Mouse (Mus musculus): ENCODE results near the gene Sgms1. TPM values are rescaled to one million over a fixed set of nuclear protein-coding genes. Genes with fewer than 3 reads are reported as not detected.

Sgms1 gene
- polyA plus RNA-seq, 1 experiment: 40.7 TPM

DNA sequence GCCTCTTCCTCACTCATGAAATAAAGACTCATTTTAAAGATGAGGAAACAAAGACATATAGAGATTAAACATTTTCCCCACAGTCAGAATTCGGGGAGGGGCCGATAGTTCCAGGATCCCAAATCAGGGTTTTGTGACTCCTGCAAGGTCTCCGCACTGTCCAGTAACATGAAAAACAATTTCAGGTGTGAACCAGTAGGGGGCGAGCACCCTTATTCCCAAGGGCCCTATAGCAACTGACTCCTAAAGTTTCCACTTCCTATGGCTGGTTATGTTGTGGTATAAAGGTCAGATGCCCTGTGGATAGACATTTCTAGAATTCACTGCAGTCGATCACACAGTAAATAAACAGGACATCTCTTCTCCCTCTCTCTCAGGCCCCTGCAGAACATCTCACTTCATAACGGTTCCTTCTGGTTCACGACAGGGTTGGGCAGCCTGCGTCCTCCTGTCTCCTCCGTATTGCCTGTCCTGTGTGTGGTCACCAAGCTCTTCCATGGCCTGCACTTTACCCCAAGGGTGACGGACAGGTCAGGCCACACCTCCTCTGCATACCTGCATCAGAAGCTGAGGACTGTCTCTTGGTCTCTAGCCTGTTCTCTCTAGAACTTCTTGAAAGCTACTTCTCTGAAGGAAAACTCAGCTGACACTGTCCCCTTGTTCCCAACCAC is 262.2 kb downstream of the Sgms1 start:
- 72% methylated on average over 10 of the region's 10 CpGs for WGBS
- Histone ChIP-seq H3K4me3 (ENCODE audit: insufficient read depth, low read depth, low read length) (no peak overlapping the region), H3K27ac (ENCODE audit: insufficient read depth, low read depth, low read length) (no peak overlapping the region), H3K36me3 (ENCODE audit: control insufficient read depth, insufficient read depth, low read length) (peaks cover 1% of the 10 kb centered on the region; the same call in 1 of the 2 replicates), H3K4me1 (ENCODE audit: control insufficient read depth, insufficient read depth, low read length) (no peaks in the 10 kb centered on the region), H3K27me3 (replicated peaks; ENCODE audit: control insufficient read depth, insufficient read depth, low read length) (no peaks in the 10 kb centered on the region)
- TF ChIP-seq CTCF (conservative IDR thresholded peaks at IDR 0.05; ENCODE audit: insufficient read depth, insufficient read length, low read depth, low read length) (peak; percentile 50), POLR2A (IDR thresholded peaks at IDR 0.05; ENCODE audit: low read depth, low read length) (no peak)
- peak; percentile 33 for DNase-seq

DNA sequence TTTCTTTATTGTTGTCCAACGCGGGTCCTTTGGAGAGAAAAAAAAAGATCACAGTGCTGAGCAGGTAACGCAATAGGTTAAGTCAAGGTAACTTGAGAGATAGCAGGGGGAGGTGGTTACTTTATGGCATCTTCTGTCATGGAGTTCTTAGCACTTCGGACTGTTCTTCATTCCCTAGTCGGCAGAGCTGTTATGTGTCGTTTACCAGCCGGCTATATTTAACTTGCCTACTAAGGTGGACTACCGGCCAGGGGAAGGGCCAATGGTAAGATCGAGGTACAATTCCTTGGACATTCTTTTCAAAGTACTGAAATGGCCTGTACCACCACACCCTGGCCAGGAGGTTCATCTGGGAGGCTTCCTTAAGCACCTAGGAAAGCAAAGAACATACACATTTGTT is 265.4 kb downstream of the Sgms1 start:
- Histone ChIP-seq H3K27ac (ENCODE audit: insufficient read depth, low read depth, low read length) (no peak overlapping the region), H3K4me3 (ENCODE audit: insufficient read depth, low read depth, low read length) (no peak overlapping the region), H3K27me3 (replicated peaks; ENCODE audit: control insufficient read depth, insufficient read depth, low read length) (no peaks in the 10 kb centered on the region), H3K4me1 (ENCODE audit: control insufficient read depth, insufficient read depth, low read length) (no peaks in the 10 kb centered on the region), H3K36me3 (ENCODE audit: control insufficient read depth, insufficient read depth, low read length) (peaks cover 3% of the 10 kb centered on the region; the same call in 1 of the 2 replicates)
- no peak for DNase-seq
- TF ChIP-seq CTCF (conservative IDR thresholded peaks at IDR 0.05; ENCODE audit: insufficient read depth, insufficient read length, low read depth, low read length) (no peak), POLR2A (IDR thresholded peaks at IDR 0.05; ENCODE audit: low read depth, low read length) (no peak)
- 70% methylated on average over 9 of the region's 9 CpGs for WGBS

DNA sequence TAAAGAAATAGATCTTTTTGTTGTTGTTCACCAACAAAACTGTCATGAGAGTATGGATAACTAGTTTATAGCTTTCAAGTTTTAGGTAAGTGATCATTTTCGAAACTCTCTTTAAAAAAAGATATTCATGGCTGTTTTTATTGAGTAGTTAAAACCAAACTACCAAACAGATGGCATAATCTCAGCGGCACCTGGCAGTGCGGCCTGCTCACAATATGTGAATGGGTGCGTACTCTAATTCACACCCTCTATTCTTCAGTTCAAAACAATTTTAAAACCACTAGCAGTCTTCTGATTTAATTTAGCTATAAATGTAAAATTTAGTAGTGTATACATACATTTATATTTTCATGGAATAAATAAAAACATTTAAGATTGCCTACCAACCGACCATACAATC is 266.3 kb downstream of the Sgms1 start:
- WGBS: 96% methylated on average over 5 of the region's 5 CpGs
- Histone ChIP-seq H3K27me3 (replicated peaks; ENCODE audit: control insufficient read depth, insufficient read depth, low read length) (no peaks in the 10 kb centered on the region), H3K36me3 (ENCODE audit: control insufficient read depth, insufficient read depth, low read length) (peaks cover 3% of the 10 kb centered on the region; the same call in 1 of the 2 replicates), H3K4me1 (ENCODE audit: control insufficient read depth, insufficient read depth, low read length) (no peaks in the 10 kb centered on the region; the same call in 1 of the 2 replicates), H3K4me3 (ENCODE audit: insufficient read depth, low read depth, low read length) (no peak overlapping the region), H3K27ac (ENCODE audit: insufficient read depth, low read depth, low read length) (no peak overlapping the region)
- no peak for DNase-seq
- TF ChIP-seq POLR2A (IDR thresholded peaks at IDR 0.05; ENCODE audit: low read depth, low read length) (no peak), CTCF (conservative IDR thresholded peaks at IDR 0.05; ENCODE audit: insufficient read depth, insufficient read length, low read depth, low read length) (no peak)

DNA sequence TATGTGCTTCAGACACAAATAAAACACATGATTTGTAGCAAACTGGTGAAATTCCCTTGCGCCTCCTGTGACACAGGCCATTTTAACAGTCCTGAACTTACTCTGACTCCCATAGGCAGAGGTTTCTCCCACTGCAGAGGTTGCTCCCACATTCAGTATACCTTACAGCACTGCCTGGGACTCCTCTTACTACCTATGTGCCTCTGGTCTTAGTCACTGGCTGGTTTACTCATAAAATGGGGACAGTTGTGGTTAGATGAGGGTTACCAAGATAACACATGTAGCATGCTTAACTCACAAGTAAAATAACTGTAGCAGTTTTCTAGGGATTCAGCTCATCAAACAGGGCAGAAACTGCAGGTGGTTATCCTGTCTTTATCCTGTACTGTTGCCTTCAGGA is 268.7 kb downstream of the Sgms1 start:
- TF ChIP-seq CTCF (conservative IDR thresholded peaks at IDR 0.05; ENCODE audit: insufficient read depth, insufficient read length, low read depth, low read length) (no peak), POLR2A (IDR thresholded peaks at IDR 0.05; ENCODE audit: low read depth, low read length) (no peak)
- no peaks in the 10 kb centered on the region; the same call in 1 of the 2 replicates for H3K4me1 ChIP-seq (ENCODE audit: control insufficient read depth, insufficient read depth, low read length)
- 93% methylated on average over 1 of the region's 1 CpGs for WGBS

DNA sequence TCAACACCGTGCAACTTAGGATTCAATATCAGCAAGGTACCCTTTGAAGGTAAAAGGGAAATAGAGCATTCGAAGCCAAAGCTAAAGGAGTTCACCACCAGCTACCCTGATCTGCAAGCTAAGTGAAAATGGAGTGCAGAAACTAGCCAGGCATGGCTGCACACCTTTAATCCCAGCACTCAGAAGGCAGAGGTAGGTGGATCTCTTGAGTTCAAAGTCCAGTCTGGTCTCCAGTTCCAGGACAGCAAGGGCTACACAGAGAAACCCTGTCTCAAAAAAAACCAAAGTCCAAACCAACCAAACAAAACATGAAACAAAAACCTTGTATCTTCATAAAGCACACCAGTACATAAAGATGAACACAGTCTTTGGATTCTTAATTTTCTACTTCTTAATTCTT is 269.8 kb downstream of the Sgms1 start:
- no peaks in the 10 kb centered on the region; the same call in 1 of the 2 replicates for H3K4me1 ChIP-seq (ENCODE audit: control insufficient read depth, insufficient read depth, low read length)
- 50% methylated on average over 2 of the region's 2 CpGs for WGBS
- no peak for TF ChIP-seq POLR2A (IDR thresholded peaks at IDR 0.05; ENCODE audit: low read depth, low read length)
- no peak for TF ChIP-seq CTCF (conservative IDR thresholded peaks at IDR 0.05; ENCODE audit: insufficient read depth, insufficient read length, low read depth, low read length)
- H3K36me3 ChIP-seq (ENCODE audit: control insufficient read depth, insufficient read depth, low read length): peaks cover 3% of the 10 kb centered on the region; the same call in 1 of the 2 replicates
- H3K4me3 ChIP-seq (ENCODE audit: insufficient read depth, low read depth, low read length): no peak overlapping the region
- peak; percentile 92 for DNase-seq
- H3K27ac ChIP-seq (ENCODE audit: insufficient read depth, low read depth, low read length): peak overlapping the region; percentile 59; the same call in 1 of the 2 replicates
- H3K27me3 ChIP-seq (replicated peaks; ENCODE audit: control insufficient read depth, insufficient read depth, low read length): no peaks in the 10 kb centered on the region

More for the DNA sequence above, 268.7 kb downstream of the Sgms1 start:
- no peak for DNase-seq
- Histone ChIP-seq H3K4me3 (ENCODE audit: insufficient read depth, low read depth, low read length) (no peak overlapping the region), H3K27me3 (replicated peaks; ENCODE audit: control insufficient read depth, insufficient read depth, low read length) (no peaks in the 10 kb centered on the region), H3K27ac (ENCODE audit: insufficient read depth, low read depth, low read length) (no peak overlapping the region), H3K36me3 (ENCODE audit: control insufficient read depth, insufficient read depth, low read length) (peaks cover 3% of the 10 kb centered on the region; the same call in 1 of the 2 replicates)

DNA sequence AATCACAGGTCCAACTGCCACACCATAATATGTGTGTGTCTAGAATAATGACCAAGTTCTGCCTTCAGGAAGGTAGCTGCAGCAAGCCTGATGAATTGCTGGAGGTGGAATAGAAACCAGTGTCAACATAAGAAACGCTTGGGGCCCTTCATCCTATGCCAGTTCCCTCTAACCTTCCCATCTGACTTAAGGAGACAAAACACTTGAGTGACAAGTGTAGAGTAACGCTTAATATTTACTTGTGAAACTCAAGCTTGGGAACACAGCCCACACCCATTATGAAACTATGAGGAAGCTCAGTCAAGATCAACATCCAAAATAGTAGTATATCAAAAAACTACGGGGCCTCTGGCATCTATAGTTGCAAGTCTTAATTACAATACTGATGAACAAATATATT is 271.0 kb downstream of the Sgms1 start:
- WGBS: 62% methylated on average over 3 of the region's 3 CpGs
- peaks cover 2% of the 10 kb centered on the region; the same call in 1 of the 2 replicates for H3K36me3 ChIP-seq (ENCODE audit: control insufficient read depth, insufficient read depth, low read length)
- H3K27ac ChIP-seq (ENCODE audit: insufficient read depth, low read depth, low read length): no peak overlapping the region
- no peak overlapping the region for H3K4me3 ChIP-seq (ENCODE audit: insufficient read depth, low read depth, low read length)
- DNase-seq: no peak
- no peaks in the 10 kb centered on the region for H3K27me3 ChIP-seq (replicated peaks; ENCODE audit: control insufficient read depth, insufficient read depth, low read length)
- no peaks in the 10 kb centered on the region; the same call in 1 of the 2 replicates for H3K4me1 ChIP-seq (ENCODE audit: control insufficient read depth, insufficient read depth, low read length)
- no peak for TF ChIP-seq CTCF (conservative IDR thresholded peaks at IDR 0.05; ENCODE audit: insufficient read depth, insufficient read length, low read depth, low read length)
- no peak for TF ChIP-seq POLR2A (IDR thresholded peaks at IDR 0.05; ENCODE audit: low read depth, low read length)

DNA sequence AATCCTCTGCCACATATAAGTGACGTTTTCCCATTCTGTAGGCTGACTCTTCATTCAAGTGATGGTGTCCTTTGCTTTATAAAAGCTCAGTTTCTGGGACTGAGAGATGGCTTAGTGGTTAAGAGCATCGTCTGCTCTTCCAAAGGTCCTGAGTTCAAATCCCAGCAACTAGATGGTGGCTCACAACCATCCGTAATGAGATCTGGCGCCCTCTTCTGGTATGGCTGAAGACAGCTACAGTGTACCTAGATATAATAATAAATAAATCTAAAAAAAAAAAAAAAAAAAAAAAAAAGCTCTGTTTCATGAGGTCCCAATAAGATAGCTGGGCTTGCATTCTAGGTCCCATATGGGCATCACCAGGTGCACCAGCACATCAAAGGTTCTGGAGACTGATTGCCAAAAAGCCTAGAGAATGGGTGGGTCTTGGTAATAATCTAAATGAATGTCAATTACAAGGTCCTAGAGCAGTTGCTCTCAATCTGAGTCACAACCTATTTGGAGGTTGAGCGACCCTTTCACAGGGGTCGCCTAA is 272.0 kb downstream of the Sgms1 start:
- no peaks in the 10 kb centered on the region for H3K27me3 ChIP-seq (replicated peaks; ENCODE audit: control insufficient read depth, insufficient read depth, low read length)
- peaks cover 2% of the 10 kb centered on the region; the same call in 1 of the 2 replicates for H3K36me3 ChIP-seq (ENCODE audit: control insufficient read depth, insufficient read depth, low read length)
- no peak for TF ChIP-seq POLR2A (IDR thresholded peaks at IDR 0.05; ENCODE audit: low read depth, low read length)
- no peak; the same call in 1 of the 2 replicates for TF ChIP-seq CTCF (conservative IDR thresholded peaks at IDR 0.05; ENCODE audit: insufficient read depth, insufficient read length, low read depth, low read length)
- DNase-seq: no peak
- 92% methylated on average over 6 of the region's 6 CpGs for WGBS
- peaks cover 2% of the 10 kb centered on the region; the same call in 1 of the 2 replicates for H3K4me1 ChIP-seq (ENCODE audit: control insufficient read depth, insufficient read depth, low read length)
- no peak overlapping the region for H3K4me3 ChIP-seq (ENCODE audit: insufficient read depth, low read depth, low read length)
- no peak overlapping the region for H3K27ac ChIP-seq (ENCODE audit: insufficient read depth, low read depth, low read length)
